Mouse (Mus musculus): Measurements from ENCODE around the gene Oas2.

Oas2 gene

DNA sequence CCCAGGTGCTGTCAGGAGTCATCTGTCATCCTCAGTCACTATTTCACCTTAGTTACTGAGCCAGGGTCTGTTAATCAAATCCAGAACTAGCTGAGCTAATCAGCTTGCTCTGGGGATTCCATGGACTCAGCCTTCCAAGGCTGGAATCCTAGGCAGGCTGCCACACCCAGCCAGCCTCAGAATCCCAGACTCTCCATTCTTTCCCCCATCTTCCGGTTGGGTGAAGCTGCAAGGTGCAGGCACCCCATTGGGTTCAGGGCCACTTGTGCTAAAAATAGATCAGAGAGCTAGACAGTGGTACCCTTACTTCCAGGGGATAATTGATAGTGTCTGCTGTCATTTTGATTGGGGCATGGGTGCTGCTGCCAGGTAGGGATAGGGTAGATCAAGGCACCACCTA, 16.9 kb downstream of the Oas2 start:
- peak; percentile 82 for DNase-seq (ENCODE audit: low read depth, low spot score)

DNA sequence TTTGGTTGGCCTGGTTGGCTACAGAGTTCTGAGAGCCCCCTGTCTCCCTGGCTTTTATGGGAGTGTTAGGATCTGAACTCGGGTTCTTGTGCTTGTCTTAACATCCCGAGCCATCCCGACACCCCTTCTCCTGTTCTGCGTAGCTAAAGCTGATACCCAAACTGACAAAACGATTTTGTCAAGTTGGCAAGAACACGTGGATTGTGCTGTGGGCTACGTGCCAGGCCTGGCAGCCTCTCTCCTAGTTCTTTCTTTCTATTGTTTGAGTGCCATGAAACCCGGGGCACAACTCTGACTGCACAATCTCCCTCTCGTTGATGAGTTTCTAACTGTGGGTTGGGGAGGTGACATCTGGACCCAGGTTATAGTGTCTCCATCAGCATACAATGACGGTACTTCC, 20.3 kb downstream of the Oas2 start:
- DNase-seq (ENCODE audit: low read depth, low spot score): no peak

DNA sequence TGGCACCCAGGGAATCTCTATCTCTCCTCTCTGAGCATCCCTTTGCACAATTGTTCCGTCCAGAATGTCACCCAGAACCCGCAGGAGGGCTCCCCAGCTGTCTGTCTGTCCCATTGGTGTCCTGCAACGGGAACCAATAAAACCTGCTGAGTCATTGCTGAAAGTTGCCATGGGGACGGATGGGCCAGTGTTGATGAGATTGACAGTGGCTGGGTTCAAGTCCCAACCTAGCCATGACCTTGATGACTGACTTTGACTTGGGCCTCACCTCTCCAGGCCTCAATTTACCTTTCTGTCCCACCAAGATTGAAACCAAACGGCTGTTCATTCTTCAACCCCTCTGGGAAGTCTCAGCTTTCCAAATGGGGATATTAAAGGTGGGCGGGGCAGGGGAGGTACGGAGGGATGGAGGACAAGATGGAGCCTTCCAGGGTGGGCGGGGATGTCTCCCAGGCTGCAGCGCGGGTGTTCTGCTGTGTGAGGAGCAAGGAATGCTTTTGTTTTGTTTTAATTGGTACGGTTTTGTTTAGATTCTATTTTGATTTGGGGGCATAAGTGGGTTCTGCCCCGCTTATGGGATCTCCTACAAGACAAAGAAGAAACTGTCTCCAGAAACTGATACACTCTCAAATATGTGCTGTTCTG, 23.7 kb downstream of the Oas2 start:
- peak; percentile 76 for DNase-seq (ENCODE audit: low read depth, low spot score)

DNA sequence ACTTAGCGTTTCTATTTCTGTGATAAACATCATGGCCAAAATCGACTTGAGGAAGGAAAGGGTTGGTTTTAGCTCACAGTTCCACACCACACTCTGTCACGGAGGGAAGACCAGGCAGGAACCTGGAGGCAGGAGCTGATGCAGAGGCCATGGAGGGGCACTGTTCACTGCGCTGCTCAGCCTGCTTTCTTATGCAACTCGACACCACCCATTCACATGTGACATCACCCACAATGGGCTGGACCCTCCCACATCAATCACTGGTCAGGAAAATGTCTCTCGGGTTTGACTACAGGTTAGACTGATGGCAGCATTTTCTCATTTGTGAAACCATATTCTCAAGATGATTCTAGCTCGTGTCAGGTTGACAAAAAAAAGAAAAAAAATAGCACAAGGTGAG, 28.6 kb downstream of the Oas2 start:
- peak; percentile 82 for DNase-seq (ENCODE audit: low read depth, low spot score)

DNA sequence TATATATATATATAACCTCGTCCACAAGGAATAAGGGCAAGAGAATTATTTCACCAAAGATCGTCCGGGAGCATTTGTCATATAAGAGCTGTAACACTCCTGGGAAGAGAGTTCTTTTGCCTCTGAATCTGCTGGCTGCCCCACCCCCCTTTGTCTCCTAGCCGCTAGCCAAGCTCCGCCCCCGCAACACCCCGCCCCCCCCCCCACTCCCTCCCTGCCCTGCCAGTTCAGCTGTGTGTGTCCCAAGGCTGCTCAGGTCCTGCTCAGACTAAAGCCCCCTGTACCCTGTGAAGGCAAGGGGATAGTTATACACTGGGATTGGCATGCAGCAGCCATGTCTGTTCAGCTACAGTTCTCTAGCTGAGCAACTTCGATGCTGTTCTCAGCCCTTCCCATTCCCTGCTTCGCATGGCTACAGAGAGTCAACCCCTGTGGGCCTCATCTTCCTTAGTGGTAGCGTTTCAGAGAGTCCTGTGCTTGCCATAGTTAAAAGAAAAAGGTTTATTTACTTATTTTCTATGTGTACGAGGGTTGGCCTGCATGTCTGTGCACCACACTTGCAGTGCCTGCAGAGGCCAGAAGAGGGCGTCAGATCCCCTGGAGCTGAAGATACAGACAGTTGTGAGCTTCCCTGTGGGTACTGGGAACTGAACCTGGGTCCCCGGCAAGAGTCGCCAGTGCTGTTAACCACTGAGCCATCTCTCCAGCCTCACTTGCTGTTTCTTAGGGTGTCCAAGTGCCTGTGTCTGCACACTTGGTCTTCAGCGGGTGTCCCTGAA, 30.9 kb downstream of the Oas2 start:
- DNase-seq (ENCODE audit: low read depth, low spot score): no peak

DNA sequence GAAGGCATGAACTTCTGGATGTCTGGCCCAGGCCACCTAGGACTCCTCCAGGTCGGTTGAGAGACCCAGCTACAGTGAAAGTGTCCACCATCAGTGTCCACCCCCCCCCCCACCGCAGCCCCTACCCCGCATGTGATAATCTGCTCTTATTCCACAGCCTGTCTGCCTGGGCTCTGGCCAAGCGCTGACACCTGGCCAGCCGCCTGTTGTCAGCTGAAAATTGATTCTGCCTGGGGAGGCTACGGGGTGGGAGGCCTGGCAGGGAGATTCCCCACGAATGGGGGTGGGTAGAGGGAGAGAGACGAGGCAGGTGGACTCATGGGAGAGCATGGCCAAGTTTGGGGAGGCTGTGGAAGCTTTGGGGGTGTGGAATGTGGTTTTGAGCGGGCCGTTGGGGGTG, 32.5 kb downstream of the Oas2 start:
- no peak for DNase-seq (ENCODE audit: low read depth, low spot score)

DNA sequence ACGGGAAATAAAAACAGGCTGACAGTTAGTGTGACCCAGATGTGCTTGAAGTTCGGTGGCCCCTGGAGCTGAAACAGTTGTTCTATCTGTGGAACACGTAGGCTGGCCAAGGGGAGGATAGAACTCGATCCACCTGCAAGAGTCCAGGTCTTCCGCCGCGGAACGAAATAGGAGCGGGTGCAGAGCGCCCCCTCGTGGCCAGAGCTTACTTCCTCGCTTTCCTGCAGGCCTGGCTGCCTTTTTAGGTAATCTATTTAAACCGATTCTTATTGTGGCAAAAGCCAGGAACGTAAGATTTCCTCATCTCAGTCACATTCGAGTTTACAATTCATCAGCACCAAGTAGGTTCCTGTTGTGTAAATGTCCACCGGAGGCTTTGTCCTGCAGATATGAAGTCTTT, 35.3 kb downstream of the Oas2 start:
- DNase-seq (ENCODE audit: low read depth, low spot score): peak; percentile 82

DNA sequence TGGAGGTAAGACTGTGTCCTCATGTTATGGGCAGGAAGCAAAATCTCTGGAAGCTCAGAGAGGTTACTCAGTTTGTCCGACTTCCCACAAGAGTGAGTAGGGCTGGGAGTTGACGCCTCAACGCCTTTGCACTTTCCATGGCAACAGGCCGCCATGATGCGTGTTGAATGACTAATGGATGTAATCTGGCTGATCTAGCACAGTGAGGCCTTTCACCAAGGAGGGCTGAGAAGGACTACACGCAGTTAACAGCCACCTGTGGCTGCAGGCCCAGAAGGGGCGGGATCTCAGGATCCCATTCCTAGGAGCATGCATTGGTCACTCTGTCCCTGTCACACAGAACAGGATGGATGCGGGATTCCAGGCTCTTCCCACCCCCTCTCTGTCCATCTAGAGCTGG, 36.9 kb downstream of the Oas2 start:
- DNase-seq (ENCODE audit: low read depth, low spot score): no peak

DNA sequence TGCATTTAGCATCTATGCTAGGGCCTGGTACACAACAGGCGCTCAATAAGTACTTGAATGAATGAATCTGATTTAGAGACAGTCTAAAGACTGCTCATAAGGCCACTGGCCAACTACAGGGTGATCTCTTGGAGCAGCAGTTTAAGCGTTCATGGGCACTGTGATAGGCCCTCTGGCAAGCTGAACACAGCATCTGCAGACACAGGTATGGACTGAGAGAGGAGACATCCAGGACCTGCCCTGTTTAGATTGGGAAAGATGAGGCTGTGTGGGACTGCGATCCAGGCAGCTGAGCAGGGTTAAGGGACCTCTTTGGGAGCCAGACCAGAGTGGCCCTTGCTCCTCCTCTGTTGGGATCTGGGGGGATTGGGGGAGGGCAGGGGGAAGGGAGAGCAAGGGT, 37.8 kb downstream of the Oas2 start, which contains the start of gene Dtx1:
Dtx1 (minus strand) TSS at position 101 of the 400 bp plus-strand sequence.
- DNase-seq (ENCODE audit: low read depth, low spot score): no peak

DNA sequence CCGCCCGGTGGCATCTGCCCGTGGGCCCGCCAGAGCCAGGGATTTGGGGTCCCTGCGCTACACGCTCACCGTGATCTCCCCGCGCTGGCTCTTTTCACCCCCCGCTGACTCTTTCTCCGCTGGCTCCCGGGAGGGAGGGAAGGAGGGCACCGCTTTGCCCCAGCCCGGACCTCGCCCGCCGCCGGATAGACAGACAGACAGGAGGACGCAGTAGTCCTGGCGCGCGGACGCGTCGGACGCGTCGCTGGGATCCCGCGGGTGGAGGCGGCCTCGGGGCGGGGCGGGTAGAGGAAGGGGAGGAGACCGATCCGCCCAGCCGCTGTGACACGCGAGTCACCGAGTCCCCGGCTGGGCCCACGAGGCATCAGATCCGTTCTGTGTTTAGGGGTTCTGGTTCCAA, 38.2 kb downstream of the Oas2 start:
- no peak for DNase-seq (ENCODE audit: low read depth, low spot score)

DNA sequence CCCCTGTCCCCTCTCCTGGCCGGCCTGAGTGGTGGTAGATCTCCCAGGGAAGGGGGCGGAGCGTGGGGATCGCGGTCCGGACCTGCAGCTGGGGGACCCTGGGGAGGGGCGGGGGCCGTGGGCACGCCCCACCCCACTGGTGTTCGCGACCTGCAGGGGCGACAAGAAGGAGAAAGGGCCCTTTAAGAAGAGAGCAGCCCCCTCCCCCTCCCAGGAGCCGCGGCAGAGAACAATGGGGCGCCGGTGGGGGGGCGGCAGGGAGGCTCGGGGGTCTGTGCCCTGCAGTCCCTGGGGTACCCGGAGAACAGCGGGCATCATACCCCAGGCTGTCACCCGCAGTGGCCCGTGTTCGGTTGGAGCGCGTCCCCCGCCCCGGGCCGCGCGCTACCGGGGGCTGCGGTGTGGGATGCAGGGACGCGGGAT, 38.8 kb downstream of the Oas2 start:
- DNase-seq (ENCODE audit: low read depth, low spot score): no peak

DNA sequence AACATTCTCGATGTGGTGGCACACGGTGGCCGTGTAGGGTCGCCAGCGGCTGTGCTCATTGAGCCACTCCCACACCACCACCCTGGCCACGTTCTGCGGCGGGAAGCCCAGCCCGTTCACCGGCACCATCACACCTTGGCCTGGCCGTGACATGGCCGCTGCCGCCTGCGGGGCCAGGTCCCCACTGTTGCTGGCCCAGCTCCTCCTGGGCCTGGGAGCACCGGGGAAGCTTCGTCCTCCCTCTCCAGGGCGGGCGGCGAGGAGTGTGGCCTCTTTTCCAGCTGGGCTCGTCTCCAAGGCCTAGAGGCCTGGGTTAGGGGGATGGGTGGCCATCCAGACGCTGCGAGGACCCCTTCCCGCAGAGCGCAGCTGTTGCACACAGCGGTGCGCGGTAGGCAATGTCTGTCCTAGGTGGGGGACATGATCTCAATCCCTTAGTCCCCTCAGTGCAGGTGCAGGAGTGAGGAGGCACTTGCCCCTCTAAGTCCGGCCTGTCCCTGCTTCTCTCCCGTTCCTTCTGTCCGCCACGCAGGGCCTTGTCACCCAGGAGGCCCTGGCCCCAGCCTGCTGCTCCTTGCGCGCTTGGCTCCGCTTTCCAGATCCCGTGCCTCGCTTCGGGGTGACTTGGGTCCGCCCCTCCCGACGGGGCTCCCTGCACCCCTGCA, 39.4 kb downstream of the Oas2 start:
- DNase-seq (ENCODE audit: low read depth, low spot score): no peak

DNA sequence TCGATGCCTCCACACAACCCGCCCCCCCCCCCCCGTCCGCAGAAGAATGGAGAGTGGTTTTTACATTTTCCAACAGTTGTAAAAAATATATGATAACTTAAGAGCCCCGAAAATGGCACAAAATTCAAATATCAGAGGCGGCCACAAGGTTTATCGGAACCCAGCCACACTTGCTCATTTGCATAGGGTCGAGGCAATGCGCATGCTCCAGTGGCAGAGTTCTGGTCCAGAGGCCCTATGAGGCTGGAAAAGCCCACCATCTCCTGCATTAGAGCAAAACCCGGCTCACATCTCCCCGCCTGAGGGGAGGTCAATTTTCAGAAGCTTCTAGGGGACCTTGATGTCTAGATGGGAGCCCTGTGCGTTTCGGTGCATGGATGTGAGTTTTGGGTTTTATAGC, 42.7 kb downstream of the Oas2 start:
- peak; percentile 64 for DNase-seq (ENCODE audit: low read depth, low spot score)

DNA sequence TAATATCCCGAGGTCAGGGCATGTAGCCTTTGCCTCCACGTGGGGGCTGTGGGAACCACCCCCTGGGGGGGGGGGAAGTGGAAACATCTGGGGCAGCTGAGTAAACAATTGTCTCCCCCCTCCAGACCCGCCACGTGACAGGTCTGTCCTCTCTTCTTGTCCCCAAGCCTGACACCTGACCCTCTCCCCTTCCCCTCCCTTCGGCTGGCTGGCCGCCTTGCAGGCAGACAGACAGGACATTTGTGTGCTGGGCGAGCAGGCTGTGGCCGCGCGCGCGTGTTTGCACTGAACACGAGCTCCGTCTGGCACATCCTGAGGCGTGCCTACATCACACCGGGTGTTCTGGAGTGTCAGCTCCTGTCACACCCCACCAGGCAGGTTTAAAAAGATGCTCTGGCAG, 43.1 kb downstream of the Oas2 start:
- peak; percentile 55 for DNase-seq (ENCODE audit: low read depth, low spot score)

DNA sequence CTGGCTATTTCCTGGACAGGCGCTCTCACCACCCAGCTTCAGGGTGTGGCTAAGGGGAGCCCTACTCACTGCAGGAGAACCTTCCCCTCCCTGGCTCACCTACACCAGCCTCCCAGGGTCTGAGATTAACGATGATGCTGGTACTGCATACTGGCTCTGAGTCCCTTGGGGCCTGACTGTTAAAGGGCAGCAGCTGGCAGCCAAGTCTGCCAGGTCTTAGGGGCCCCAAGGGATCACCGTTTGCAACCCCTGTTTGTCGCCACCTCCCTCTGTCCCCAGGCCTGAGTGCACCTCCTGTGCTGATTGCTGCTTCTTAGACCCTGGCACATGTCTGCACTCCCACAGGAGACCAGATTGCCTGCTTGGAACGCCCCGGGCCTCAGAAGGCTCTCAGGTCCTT, 45.2 kb downstream of the Oas2 start:
- DNase-seq (ENCODE audit: low read depth, low spot score): no peak

DNA sequence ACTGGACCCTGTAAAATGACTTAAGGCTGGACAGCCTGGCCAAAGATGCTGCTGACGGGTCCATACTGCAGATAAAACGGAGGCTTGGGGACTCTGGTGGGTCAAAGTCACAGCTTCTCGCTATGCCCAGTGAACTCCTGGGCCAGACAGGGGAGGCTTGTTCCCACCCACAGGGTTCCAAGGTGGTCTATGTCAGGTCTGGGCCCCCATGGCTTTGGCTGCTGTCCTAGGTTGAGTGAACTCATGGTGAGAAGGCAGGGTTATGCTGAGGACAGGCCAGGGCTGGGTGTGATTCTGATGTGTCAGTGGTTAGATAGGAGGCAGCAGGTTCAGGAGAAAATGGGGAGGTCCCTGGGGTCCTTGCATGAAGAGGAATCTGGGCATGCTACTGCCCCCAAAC, 46.0 kb downstream of the Oas2 start:
- DNase-seq (ENCODE audit: low read depth, low spot score): no peak

DNA sequence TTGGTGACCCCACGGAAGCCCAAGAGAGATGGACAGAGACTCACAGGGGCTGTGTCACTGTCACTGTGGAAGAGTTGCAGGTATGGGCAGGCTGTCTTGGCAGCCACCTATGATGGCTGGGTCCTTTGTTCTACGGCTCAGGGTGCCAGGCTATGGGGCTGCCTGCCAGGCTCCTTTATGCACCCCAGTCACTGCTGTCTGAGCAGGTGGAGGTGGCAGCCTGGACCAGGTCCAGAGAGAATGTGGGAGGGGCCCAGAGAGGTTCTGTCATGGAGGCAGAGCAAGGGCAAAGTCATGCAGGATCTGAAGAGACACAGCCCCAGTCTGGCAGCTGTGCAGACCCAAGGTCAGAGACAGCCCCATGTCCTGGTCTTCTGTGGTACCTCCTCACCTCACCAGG, 46.7 kb downstream of the Oas2 start:
- DNase-seq (ENCODE audit: low read depth, low spot score): no peak

DNA sequence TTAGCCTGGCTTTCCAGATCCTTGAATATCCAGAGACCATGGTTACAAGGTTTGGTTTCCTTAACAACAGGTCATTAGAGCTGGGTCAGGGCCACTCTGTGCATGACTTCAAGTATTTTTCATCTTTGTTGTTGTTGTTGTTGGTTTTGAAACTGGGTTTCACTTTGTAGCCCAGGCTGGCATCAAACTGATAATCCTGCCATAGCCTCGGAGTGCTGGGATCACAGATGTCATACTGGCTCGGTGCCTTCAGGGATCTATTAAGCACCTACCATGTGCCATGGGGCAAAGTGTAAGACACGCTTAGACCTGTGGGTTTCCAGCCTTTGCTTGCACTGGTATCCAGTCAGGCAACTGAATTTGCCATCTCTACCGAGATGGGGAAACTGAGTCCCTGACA, 47.2 kb downstream of the Oas2 start:
- no peak for DNase-seq (ENCODE audit: low read depth, low spot score)

DNA sequence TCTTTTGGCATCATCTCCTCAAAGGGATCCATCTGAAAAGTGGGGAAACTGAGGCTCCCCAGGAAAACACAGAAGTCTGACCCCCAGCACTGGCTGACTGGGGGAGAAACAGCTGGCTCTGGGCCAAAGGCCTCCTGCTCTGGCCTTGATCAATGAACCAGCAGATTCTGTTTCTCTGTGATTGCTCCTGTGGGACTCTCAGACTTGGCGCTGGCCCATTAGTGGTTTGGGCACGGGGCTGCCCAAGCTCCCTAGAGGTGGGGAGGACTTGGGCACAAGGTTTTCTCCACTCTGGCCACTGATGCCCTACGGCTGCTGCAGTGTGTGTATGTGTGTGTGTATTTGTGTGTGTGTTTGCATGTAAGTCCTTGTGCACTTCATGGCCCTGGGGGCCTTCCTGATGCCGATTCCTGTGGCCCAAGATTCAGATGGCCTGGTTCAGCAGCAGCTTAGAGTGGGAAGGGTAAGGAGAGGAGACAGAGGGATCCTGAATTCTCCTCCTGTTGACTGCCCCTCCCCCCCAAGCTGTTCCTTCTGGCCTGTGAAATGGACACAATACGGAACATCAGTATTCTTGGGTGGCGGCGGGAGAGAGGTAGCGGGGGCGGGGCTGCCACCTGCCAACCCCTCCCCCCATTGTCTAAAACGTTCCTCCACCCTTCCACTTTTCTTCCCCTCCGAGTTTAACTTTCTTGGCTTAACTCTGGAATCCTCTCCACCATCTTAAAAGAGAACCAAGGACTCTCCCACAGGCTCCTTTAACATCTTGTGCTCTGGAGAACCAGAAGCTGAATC, 48.5 kb downstream of the Oas2 start:
- DNase-seq (ENCODE audit: low read depth, low spot score): peak; percentile 76

DNA sequence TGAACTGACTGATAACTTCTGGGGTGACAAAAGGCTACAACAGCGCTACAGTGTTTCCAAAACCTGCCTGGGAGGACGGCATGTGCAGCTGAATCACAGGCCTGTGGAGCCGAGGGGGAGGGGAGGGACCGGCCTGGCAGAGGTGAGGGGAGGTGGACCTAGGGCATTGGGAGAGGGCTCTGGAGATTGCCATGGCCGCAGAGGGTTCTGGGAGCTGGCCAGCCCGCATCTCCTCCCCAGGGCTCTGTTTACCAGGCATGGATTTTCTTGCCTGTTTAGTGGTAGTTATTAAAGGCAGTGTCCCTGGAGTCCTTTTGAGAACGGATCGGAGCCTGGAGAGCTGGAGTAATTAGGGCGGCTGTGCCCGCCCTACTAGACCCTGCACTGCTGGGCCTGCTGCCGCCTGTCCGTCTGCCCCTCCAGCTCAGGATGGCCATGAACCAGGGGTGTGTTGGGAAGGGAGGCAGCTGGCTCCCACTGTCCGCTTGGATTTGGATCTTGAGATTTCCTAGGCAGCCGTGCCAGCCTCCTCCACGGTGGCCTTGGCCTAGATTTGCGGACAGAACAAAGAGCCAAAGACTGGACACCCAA, 50.8 kb downstream of the Oas2 start:
- DNase-seq (ENCODE audit: low read depth, low spot score): no peak

DNA sequence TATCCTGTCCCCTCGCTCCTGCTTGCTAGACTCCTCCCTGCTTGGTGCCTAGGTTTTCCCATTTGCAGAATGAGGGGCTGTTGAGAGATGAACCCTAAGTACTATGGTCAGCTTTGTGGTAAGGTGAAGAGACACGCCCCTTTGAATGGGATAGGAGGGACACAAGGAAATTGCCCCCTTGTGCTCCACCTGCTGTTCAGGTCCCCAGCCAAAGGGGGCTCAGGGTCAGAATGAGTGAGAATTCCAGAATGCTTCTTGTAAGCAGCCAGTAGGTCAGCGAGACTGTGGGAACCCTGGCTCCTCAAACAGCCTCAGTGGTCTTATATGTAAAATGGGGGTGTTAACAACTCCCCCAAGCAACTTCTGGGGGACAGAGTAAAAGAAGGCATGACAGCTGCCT, 51.5 kb downstream of the Oas2 start:
- peak; percentile 47 for DNase-seq (ENCODE audit: low read depth, low spot score)

DNA sequence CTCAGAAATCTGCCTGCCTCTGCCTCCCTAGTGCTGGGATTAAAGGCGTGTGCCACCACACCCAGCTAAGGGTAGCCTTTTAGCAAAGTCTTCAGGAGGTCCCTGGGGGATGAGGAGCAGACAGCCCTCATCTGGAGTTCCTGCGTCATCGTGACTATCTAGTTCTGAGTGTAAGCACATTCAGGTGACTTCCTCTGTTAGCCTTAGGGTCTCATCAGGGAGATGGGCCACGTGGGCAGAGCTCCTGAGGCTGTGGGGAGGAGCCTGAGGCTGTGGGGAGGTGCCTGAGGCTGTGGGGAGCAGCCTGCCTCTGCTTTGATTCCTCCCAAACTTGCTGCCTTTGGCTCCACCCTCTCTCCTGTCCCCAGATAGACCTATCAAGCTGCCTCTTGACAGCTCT, 52.8 kb downstream of the Oas2 start:
- DNase-seq (ENCODE audit: low read depth, low spot score): peak; percentile 91

Data from ES-CJ7 (cell line).